Mouse (Mus musculus) megakaryocyte, embryonic 14.5 days (primary cell): Measurements from ENCODE around the gene Itga9. TPM values are rescaled to one million over a fixed set of nuclear protein-coding genes. Genes with fewer than 3 reads are reported as not detected.

Experiments
- H3K27me3 ChIP-seq: replicated peaks from 2 replicates; pipeline ENCODE3; 2012; ENCODE audit warnings: inconsistent platforms
- H3K36me3 ChIP-seq: replicated peaks from 2 replicates; pipeline ENCODE3; 2012; ENCODE audit warnings: low read length, inconsistent platforms, mixed read lengths
- H3K4me1 ChIP-seq: 2 replicates; pipeline ENCODE4 v1.6.1; 2012; ENCODE audit warnings: inconsistent platforms
- H3K4me3 ChIP-seq: replicated peaks from 2 replicates; pipeline ENCODE3; 2012; ENCODE audit warnings: moderate library complexity, mild to moderate bottlenecking, inconsistent platforms
- H3K9me3 ChIP-seq: 2 replicates; pipeline ENCODE4 v1.6.1; 2012; ENCODE audit warnings: inconsistent platforms
- FLI1 ChIP-seq: IDR thresholded peaks from 2 replicates; pipeline ENCODE4 v1.6.1; 2012; ENCODE audit warnings: low read length, inconsistent platforms, mixed read lengths
- GATA1 ChIP-seq: IDR thresholded peaks from 3 replicates; pipeline ENCODE4 v1.6.1; 2012; ENCODE audit warnings: mixed read lengths, low read length, inconsistent platforms, borderline replicate concordance
- polyA plus RNA-seq: library from polyadenylated mRNA; stranded (reverse); fragments of >175 nt; gene quantifications from 2 replicates; pipeline ENCODE4 v1.2.3, GENCODE M21; 2012; ENCODE audit warnings: low replicate concordance; ENCODE audit not compliant: insufficient read depth

The Itga9 gene
- polyA plus RNA-seq, 1 experiment, result 0.30 TPM

- H3K4me1 ChIP-seq, result no peaks in the 10 kb centered on the region
- no peak for TF ChIP-seq GATA1
- TF ChIP-seq FLI1, result no peak
- no peaks in the 10 kb centered on the region for H3K9me3 ChIP-seq
- no peak overlapping the region for H3K4me3 ChIP-seq
- H3K27me3 ChIP-seq, result peaks cover 28% of the 10 kb centered on the region
- no peaks in the 10 kb centered on the region for H3K36me3 ChIP-seq
Observed at GRCm38 (mm10) chr9:118901917-118902316, 295.4 kb downstream of the Itga9 start.

GRCm38 (mm10) chr9:118907934-118908620 lies 301.6 kb downstream of the Itga9 start:
- Histone ChIP-seq H3K4me1 (0 out of 2 replicates have a peak, but pooled peaks cover 4% of the 10 kb centered on the region), H3K9me3 (peaks cover 6% of the 10 kb centered on the region; the same call in 1 of the 2 replicates), H3K27me3 (peaks cover 25% of the 10 kb centered on the region), H3K4me3 (no peak overlapping the region), H3K36me3 (no peaks in the 10 kb centered on the region)
- TF ChIP-seq FLI1 (no peak), GATA1 (no peak)

GRCm38 (mm10) chr9:118913048-118913447 lies 306.6 kb downstream of the Itga9 start:
- Histone ChIP-seq H3K4me1 (peaks cover 4% of the 10 kb centered on the region; the same call in 1 of the 2 replicates), H3K9me3 (peaks cover 10% of the 10 kb centered on the region; the same call in 1 of the 2 replicates), H3K36me3 (no peaks in the 10 kb centered on the region), H3K4me3 (no peak overlapping the region), H3K27me3 (peaks cover 14% of the 10 kb centered on the region)
- TF ChIP-seq FLI1 (no peak), GATA1 (no peak)

GRCm38 (mm10) chr9:118913613-118914012 lies 307.1 kb downstream of the Itga9 start:
- Histone ChIP-seq H3K4me3 (no peak overlapping the region), H3K4me1 (peaks cover 5% of the 10 kb centered on the region), H3K27me3 (peaks cover 14% of the 10 kb centered on the region), H3K36me3 (no peaks in the 10 kb centered on the region), H3K9me3 (peaks cover 10% of the 10 kb centered on the region; the same call in 1 of the 2 replicates)
- TF ChIP-seq FLI1, result no peak

- TF ChIP-seq GATA1, result no peak
- TF ChIP-seq FLI1, result no peak
- H3K4me1 ChIP-seq, result peaks cover 12% of the 10 kb centered on the region
- H3K27me3 ChIP-seq, result peaks cover 19% of the 10 kb centered on the region
- H3K36me3 ChIP-seq, result no peaks in the 10 kb centered on the region
- peaks cover 10% of the 10 kb centered on the region; the same call in 1 of the 2 replicates for H3K9me3 ChIP-seq
- no peak overlapping the region for H3K4me3 ChIP-seq
Observed at GRCm38 (mm10) chr9:118914589-118914988, 308.1 kb downstream of the Itga9 start.

- H3K9me3 ChIP-seq, result peaks cover 10% of the 10 kb centered on the region; the same call in 1 of the 2 replicates
- TF ChIP-seq FLI1 (no peak), GATA1 (no peak)
- no peaks in the 10 kb centered on the region for H3K36me3 ChIP-seq
- H3K27me3 ChIP-seq, result peaks cover 23% of the 10 kb centered on the region
- peaks cover 18% of the 10 kb centered on the region for H3K4me1 ChIP-seq
- H3K4me3 ChIP-seq, result no peak overlapping the region
Observed at GRCm38 (mm10) chr9:118915290-118915689, 308.8 kb downstream of the Itga9 start.

- Histone ChIP-seq H3K4me1 (peaks cover 45% of the 10 kb centered on the region), H3K9me3 (peaks cover 4% of the 10 kb centered on the region; the same call in 1 of the 2 replicates), H3K36me3 (no peaks in the 10 kb centered on the region), H3K4me3 (no peak overlapping the region), H3K27me3 (peaks cover 28% of the 10 kb centered on the region)
- TF ChIP-seq GATA1, result no peak
- TF ChIP-seq FLI1, result no peak
Observed at GRCm38 (mm10) chr9:118919672-118920186, 313.2 kb downstream of the Itga9 start.

GRCm38 (mm10) chr9:118920798-118921515 lies 314.5 kb downstream of the Itga9 start:
- no peaks in the 10 kb centered on the region for H3K9me3 ChIP-seq
- no peak for TF ChIP-seq GATA1
- no peak for TF ChIP-seq FLI1
- H3K4me3 ChIP-seq, result no peak overlapping the region
- H3K36me3 ChIP-seq, result no peaks in the 10 kb centered on the region
- peaks cover 28% of the 10 kb centered on the region for H3K27me3 ChIP-seq
- peaks cover 54% of the 10 kb centered on the region for H3K4me1 ChIP-seq

GRCm38 (mm10) chr9:118921926-118922325 lies 315.4 kb downstream of the Itga9 start:
- Histone ChIP-seq H3K27me3 (peaks cover 25% of the 10 kb centered on the region), H3K4me3 (peak overlapping the region; percentile 56), H3K4me1 (peaks cover 55% of the 10 kb centered on the region), H3K9me3 (no peaks in the 10 kb centered on the region), H3K36me3 (no peaks in the 10 kb centered on the region)
- TF ChIP-seq GATA1 (no peak), FLI1 (no peak)
